Mouse (Mus musculus) heart, postnatal 25 days (tissue): Measurements from ENCODE around the gene Rho. TPM values are rescaled to one million over a fixed set of nuclear protein-coding genes. Genes with fewer than 3 reads are reported as not detected.

Experiments used
- DNase-seq: peaks from one replicate; pipeline ENCODE4 v3.0.0; 2022; ENCODE audit warnings: low spot score
- intact Hi-C: fragments of 180-260 bp; cut with DNase I; formaldehyde crosslinking; loops from one replicate; pipeline ENCODE4 v1.15.1; 2025
- total RNA-seq, 2 experiments: library from RNA; stranded (reverse); gene quantifications; 2 replicates each; pipeline ENCODE4 v1.2.3; 2021

Rho gene
- total RNA-seq, 2 experiments from 2014 or later = 0.18 to 0.34 TPM

GRCm38 (mm10) chr6:115946389-115946788, 14.8 kb downstream of the Rho start:
- no peak for DNase-seq
- intact Hi-C loops = no loop called here

- intact Hi-C loops = loop anchor here (5.0 kb wide), 1 partner anchor 38 kb away; no protein-coding TSS in a partner anchor
- DNase-seq = no peak
Measured at GRCm38 (mm10) chr6:115954506-115955074, 23.0 kb downstream of the Rho start.

- intact Hi-C loops = loop anchor here (5.0 kb wide), 1 partner anchor 37 kb away; no protein-coding TSS in a partner anchor
- no peak for DNase-seq
Measured at GRCm38 (mm10) chr6:115955169-115955568, 23.6 kb downstream of the Rho start.

- intact Hi-C loops = loop anchor here (5.0 kb wide), 1 partner anchor 37 kb away; no protein-coding TSS in a partner anchor
Measured at GRCm38 (mm10) chr6:115955664-115956063, 24.1 kb downstream of the Rho start.

DNA sequence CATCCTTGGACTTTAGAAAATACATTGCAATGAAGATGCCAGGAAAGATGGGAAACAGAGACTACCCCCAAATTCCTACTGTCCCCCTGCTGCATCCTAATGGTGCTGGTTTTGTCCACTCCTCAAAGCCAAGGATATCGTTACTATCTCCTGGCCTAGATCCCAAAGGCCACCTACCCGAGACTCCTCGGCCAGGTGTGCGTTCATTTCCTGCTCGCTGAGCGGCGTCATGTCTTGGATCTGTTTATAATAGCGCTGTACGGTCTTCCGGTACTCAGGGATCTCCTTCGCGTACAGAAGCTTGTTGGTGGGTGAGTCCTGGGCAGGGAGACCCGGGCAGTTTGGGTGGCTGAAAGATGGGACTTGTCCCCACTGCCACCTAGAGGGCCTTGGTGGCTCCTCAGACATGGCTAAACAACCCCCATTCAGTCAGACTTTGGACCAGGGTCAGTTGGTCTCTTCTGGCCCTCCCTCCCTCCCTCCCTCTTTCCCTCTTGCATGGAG, 24.9 kb downstream of the Rho start:
- no peak for DNase-seq
- intact Hi-C loops = loop anchor here (5.0 kb wide), 1 partner anchor 36 kb away; no protein-coding TSS in a partner anchor

More at GRCm38 (mm10) chr6:115955664-115956063, 24.1 kb downstream of the Rho start:
- no peak for DNase-seq

DNA sequence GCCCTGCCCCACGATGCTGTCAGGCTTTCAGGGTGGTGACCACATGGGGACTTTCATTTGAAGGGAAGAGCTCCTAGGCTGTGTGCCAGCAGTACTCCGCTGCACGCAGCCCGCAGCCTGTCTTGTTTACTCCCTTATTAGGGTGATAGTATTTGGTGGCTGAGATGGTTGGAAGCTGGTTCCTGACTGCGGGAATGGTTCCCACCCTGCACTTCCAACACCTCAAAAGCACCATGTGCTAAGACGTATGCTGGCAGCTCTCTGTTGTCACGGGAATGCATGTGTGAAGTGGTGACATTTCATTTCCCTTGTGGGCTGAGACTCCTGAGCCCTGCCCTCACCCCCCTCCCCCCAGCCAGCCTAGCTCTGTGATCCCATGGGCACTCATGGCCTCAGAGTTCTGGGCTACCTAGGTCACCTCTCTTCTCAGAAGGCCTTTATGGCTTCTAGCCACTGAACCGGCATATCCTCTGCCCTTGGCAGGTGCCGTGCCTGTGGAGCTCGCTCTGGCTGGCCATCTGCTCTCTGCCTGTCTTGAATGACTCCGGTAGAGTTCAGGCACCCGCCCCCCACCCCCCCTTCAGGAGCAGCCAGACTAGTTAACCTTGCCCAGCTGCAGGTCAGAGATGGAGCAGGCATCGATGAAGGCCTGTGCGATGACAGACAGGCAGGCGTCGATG, 25.5 kb downstream of the Rho start:
- DNase-seq = peak; percentile 46
- intact Hi-C loops = loop anchor here (5.0 kb wide), 1 partner anchor 35 kb away; no protein-coding TSS in a partner anchor

GRCm38 (mm10) chr6:115957681-115958080, 26.1 kb downstream of the Rho start:
- DNase-seq = no peak
- intact Hi-C loops = loop anchor here (2.0 to 5.0 kb wide), 2 partner anchors 35 to 47 kb away; no protein-coding TSS in a partner anchor

GRCm38 (mm10) chr6:115958445-115958844, 26.9 kb downstream of the Rho start:
- intact Hi-C loops = loop anchor here (2.0 to 5.0 kb wide), 2 partner anchors 34 to 48 kb away; no protein-coding TSS in a partner anchor
- DNase-seq = no peak

- intact Hi-C loops = loop anchor here (1.0 to 5.0 kb wide), 3 partner anchors 33 to 48 kb away; no protein-coding TSS in a partner anchor
- peak; percentile 91 for DNase-seq
Measured at GRCm38 (mm10) chr6:115959151-115959691, 27.7 kb downstream of the Rho start.

DNA sequence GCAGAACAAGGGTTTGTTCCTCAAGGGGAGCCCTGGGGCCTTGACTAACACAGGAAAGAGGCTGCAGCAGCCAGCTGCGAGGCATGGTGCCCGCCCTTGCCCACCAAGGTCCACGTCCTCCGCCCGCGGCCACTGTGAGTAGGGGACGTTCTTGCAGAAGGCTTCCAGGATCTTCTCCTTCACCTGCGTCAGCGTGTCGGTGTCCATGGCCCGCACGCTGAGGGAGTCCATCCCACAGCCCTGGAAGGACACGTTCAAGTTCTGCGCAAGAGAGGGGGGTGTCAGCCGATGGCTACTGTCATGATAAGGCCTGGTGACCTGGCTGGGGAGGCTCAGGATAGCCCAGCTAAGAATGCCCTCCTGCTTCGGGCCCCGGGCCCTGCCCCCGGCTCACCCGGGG, 28.8 kb downstream of the Rho start:
- intact Hi-C loops = no loop called here

DNA sequence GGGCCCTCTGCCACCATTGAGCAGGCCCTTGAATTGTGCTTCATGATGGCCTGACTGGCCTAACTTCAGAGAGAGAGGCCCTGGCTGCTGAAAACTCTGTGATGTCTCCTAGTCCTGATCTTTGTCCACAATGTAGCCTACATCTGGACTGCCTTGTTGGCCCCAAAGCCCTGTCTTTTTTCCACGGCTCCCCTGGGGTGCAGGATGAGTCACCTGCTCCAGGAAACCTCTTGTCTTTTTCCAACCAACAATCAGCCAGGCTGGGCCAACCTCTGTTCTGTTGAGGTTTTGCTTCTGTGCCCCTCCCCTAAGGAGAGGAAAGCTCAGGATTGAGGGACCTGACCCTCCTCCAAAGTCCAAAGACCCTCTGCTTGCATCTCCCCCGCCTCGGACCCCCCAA, 30.2 kb downstream of the Rho start:
- DNase-seq = no peak
- intact Hi-C loops = loop anchor here (2.0 kb wide), 1 partner anchor 57 kb away; no protein-coding TSS in a partner anchor

More for the DNA sequence above, 28.8 kb downstream of the Rho start:
- no peak for DNase-seq

- intact Hi-C loops = loop anchor here (2.0 kb wide), 1 partner anchor 58 kb away; no protein-coding TSS in a partner anchor
- no peak for DNase-seq
Measured at GRCm38 (mm10) chr6:115962439-115963085, 31.0 kb downstream of the Rho start.

- no peak for DNase-seq
- intact Hi-C loops = loop anchor here (2.0 kb wide), 1 partner anchor 59 kb away; no protein-coding TSS in a partner anchor
Measured at GRCm38 (mm10) chr6:115963656-115964055, 32.1 kb downstream of the Rho start.

DNA sequence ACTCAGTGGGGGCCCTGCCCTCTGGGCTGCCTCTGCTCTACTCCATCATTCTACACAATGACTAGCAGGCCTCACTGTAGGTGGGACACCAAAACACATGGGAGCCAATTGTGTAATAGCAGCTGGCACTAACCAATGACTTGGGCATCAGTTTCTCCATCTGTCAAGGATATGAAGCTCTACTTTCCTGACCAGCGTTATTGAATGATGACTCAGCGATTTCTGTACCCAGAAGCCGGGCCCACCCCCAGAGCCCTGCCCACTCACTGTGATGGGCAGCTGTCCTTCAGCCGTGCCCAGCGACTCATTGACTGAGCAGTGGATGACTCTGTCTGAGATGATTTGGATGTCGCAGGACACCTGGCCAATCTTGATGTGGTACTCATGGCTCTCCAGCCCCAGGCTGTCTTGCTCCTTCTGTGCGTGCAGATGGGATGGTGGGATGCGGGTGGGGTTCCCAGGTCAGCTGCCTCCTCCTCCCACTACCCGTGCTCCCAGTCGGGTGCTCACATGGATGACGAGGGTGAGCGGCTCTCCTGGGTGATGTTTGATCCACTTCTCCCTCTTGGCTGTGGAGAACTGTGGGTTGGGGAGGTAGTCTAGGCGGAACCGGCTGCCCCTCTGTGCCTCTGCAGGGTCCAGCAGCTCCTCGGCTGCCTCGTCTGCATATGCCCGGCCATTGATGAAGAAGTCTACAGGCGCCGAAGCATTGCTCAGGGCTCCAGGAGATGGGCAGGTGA, 34.8 kb downstream of the Rho start:
- DNase-seq = no peak
- intact Hi-C loops = no loop called here

GRCm38 (mm10) chr6:115967291-115967880, 35.8 kb downstream of the Rho start:
- intact Hi-C loops = no loop called here
- no peak for DNase-seq

- intact Hi-C loops = no loop called here
Measured at GRCm38 (mm10) chr6:115968086-115968485, 36.5 kb downstream of the Rho start.

GRCm38 (mm10) chr6:115968700-115969099, 37.2 kb downstream of the Rho start:
- intact Hi-C loops = no loop called here
- DNase-seq = no peak

More at GRCm38 (mm10) chr6:115968086-115968485, 36.5 kb downstream of the Rho start:
- no peak for DNase-seq

DNA sequence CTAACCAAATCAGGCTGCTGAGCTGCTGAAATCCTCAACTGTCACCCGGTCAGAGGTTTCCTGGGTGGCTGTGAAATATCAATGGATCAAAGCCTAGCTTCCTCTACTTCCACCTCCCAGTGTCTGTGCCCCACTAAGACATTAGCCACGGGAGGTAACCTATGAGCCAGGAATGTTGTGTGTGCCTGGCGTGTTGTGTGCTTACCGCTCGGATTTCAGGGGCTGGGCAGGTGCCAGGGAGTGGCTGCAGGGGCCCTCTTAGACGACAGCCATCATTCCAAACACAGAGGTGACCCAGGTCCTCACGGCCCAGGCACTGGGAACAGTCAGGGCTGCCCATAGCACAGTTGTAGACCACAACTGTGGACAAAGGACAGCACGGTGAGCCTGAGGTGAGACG, 37.6 kb downstream of the Rho start:
- DNase-seq = no peak
- intact Hi-C loops = no loop called here

- intact Hi-C loops = no loop called here
- DNase-seq = no peak
Measured at GRCm38 (mm10) chr6:115969952-115970351, 38.4 kb downstream of the Rho start.
